Mouse (Mus musculus) midbrain, postnatal 0 days (tissue): ENCODE data around the gene Kcnip2. TPM values are rescaled to one million over a fixed set of nuclear protein-coding genes. Genes with fewer than 3 reads are reported as not detected.

ENCODE experiments used
- ATAC-seq: fragments of 200-750 bp; cut with Nextera tagmentation; 2 replicates; pipeline ENCODE4 v1.8.0; 2017; ENCODE audit warnings: moderate number of reproducible peaks, mild to moderate bottlenecking, moderate TSS enrichment, moderate library complexity; ENCODE audit not compliant: low FRiP score
- DNase-seq: peaks from one replicate; pipeline ENCODE4 v3.0.0-alpha.2; 2015; ENCODE audit warnings: low spot score
- H3K27ac ChIP-seq: fragments of 300-500 bp; sonication (generic); 2 replicates; pipeline ENCODE4 v1.5.1; 2014; ENCODE audit warnings: low read depth, mild to moderate bottlenecking, low read length, mixed read lengths
- H3K27me3 ChIP-seq: fragments of 300-500 bp; sonication (generic); 2 replicates; pipeline ENCODE4 v1.6.1; 2014; ENCODE audit warnings: low read length, control low read depth, mixed read lengths; ENCODE audit not compliant: insufficient read depth
- H3K36me3 ChIP-seq: fragments of 300-500 bp; sonication (generic); 2 replicates; pipeline ENCODE4 v1.6.1; 2014; ENCODE audit warnings: low read length, control low read depth, mixed read lengths; ENCODE audit not compliant: insufficient read depth
- H3K4me1 ChIP-seq: fragments of 300-500 bp; sonication (generic); 2 replicates; pipeline ENCODE4 v1.6.1; 2014; ENCODE audit warnings: mild to moderate bottlenecking, control low read depth, antibody characterized with exemption, low read length, mixed read lengths; ENCODE audit not compliant: insufficient read depth
- H3K4me2 ChIP-seq: fragments of 300-500 bp; sonication (generic); 2 replicates; pipeline ENCODE4 v1.6.1; 2014; ENCODE audit warnings: low read depth, mild to moderate bottlenecking, low read length, mixed read lengths; ENCODE audit not compliant: poor library complexity, severe bottlenecking
- H3K4me3 ChIP-seq: fragments of 300-500 bp; sonication (generic); 2 replicates; pipeline ENCODE4 v1.5.1; 2014; ENCODE audit warnings: low read depth, mild to moderate bottlenecking, low read length, moderate library complexity
- H3K9ac ChIP-seq: fragments of 300-500 bp; sonication (generic); replicated peaks from 2 replicates; pipeline ENCODE4 v1.6.1; 2014; ENCODE audit warnings: mild to moderate bottlenecking, low read length, moderate library complexity, mixed read lengths; ENCODE audit not compliant: poor library complexity, severe bottlenecking
- H3K9me3 ChIP-seq: fragments of 300-500 bp; sonication (generic); 2 replicates; pipeline ENCODE4 v1.6.1; 2016; ENCODE audit warnings: low read length, control low read depth
- CTCF ChIP-seq: IDR thresholded peaks from 2 replicates; pipeline ENCODE4 v1.5.1; 2016; ENCODE audit warnings: antibody characterized with exemption, mild to moderate bottlenecking
- WGBS: fragments of 180-500 bp; shearing (Covaris S2); extraction: QIAGEN DNeasy Blood & Tissue Kit; methylation state at CpG from one replicate; pipeline ENCODE4 v1.1.7; 2014; 5-methylcytosine and 5-hydroxymethylcytosine counted together
- polyA plus RNA-seq: library from polyadenylated mRNA; unstranded; fragments of >200 nt; fragmentation: Nextera tagmentation; extraction: Ambion mirVana; gene quantifications from 2 replicates; pipeline ENCODE4 v1.2.1, GENCODE M21; 2015
- total RNA-seq: library from RNA; depleted of rRNA; stranded (reverse); fragments of >200 nt; gene quantifications from 2 replicates; pipeline ENCODE4 v1.2.3, GENCODE M21; 2014

Kcnip2 gene
- total and polyA plus RNA-seq, 2 experiments from 2014 or later, result 14.2 to 21.2 TPM

- Histone ChIP-seq H3K4me1 (no peaks in the 10 kb centered on the region), H3K4me3 (no peak overlapping the region), H3K9me3 (no peaks in the 10 kb centered on the region), H3K36me3 (no peaks in the 10 kb centered on the region), H3K4me2 (no peak overlapping the region), H3K9ac (no peak overlapping the region), H3K27ac (no peak overlapping the region), H3K27me3 (no peaks in the 10 kb centered on the region)
- WGBS, result 84% methylated on average over 6 of the region's 6 CpGs
- DNase-seq (no peak), ATAC-seq (no peak)
- no peak for TF ChIP-seq CTCF
Observed at GRCm38 (mm10) chr19:45794718-45795117, 21.1 kb downstream of the Kcnip2 start.

GRCm38 (mm10) chr19:45792404-45792803, 23.5 kb downstream of the Kcnip2 start:
- no peak for ATAC-seq
- no peak for DNase-seq
- TF ChIP-seq CTCF, result no peak
- Histone ChIP-seq H3K4me3 (no peak overlapping the region), H3K36me3 (no peaks in the 10 kb centered on the region), H3K4me1 (no peaks in the 10 kb centered on the region), H3K27me3 (no peaks in the 10 kb centered on the region), H3K4me2 (no peak overlapping the region), H3K9ac (no peak overlapping the region), H3K27ac (no peak overlapping the region), H3K9me3 (no peaks in the 10 kb centered on the region)
- 84% methylated on average over 6 of the region's 6 CpGs for WGBS

- no peak for ATAC-seq
- Histone ChIP-seq H3K4me3 (no peak overlapping the region), H3K4me1 (no peaks in the 10 kb centered on the region), H3K4me2 (no peak overlapping the region), H3K9me3 (no peaks in the 10 kb centered on the region), H3K36me3 (no peaks in the 10 kb centered on the region), H3K27me3 (no peaks in the 10 kb centered on the region), H3K9ac (no peak overlapping the region), H3K27ac (no peak overlapping the region)
- DNase-seq, result no peak
- no peak for TF ChIP-seq CTCF
- WGBS, result 80% methylated on average over 11 of the region's 13 CpGs
Observed at GRCm38 (mm10) chr19:45789888-45790874, 25.7 kb downstream of the Kcnip2 start.

- Histone ChIP-seq H3K36me3 (no peaks in the 10 kb centered on the region), H3K27me3 (no peaks in the 10 kb centered on the region), H3K9ac (no peak overlapping the region), H3K4me3 (no peak overlapping the region), H3K9me3 (no peaks in the 10 kb centered on the region), H3K4me2 (no peak overlapping the region), H3K27ac (no peak overlapping the region), H3K4me1 (no peaks in the 10 kb centered on the region)
- 80% methylated on average over 7 of the region's 7 CpGs for WGBS
- ATAC-seq (no peak), DNase-seq (no peak)
- no peak for TF ChIP-seq CTCF
Observed at GRCm38 (mm10) chr19:45789365-45789764, 26.5 kb downstream of the Kcnip2 start.

- no peak overlapping the region for H3K9ac ChIP-seq
- TF ChIP-seq CTCF, result no peak
- 86% methylated on average over 4 of the region's 4 CpGs for WGBS
- no peaks in the 10 kb centered on the region for H3K27me3 ChIP-seq
- no peaks in the 10 kb centered on the region for H3K4me1 ChIP-seq
- no peak overlapping the region for H3K27ac ChIP-seq
- no peak overlapping the region for H3K4me2 ChIP-seq
- ATAC-seq (no peak), DNase-seq (no peak)
- no peak overlapping the region for H3K4me3 ChIP-seq
- H3K36me3 ChIP-seq, result no peaks in the 10 kb centered on the region
- H3K9me3 ChIP-seq, result no peaks in the 10 kb centered on the region
Observed at GRCm38 (mm10) chr19:45788337-45788736, 27.5 kb downstream of the Kcnip2 start.

- Histone ChIP-seq H3K4me3 (no peak overlapping the region), H3K9ac (no peak overlapping the region), H3K4me1 (no peaks in the 10 kb centered on the region), H3K9me3 (no peaks in the 10 kb centered on the region), H3K27me3 (no peaks in the 10 kb centered on the region), H3K27ac (no peak overlapping the region), H3K36me3 (no peaks in the 10 kb centered on the region), H3K4me2 (no peak overlapping the region)
- no peak for TF ChIP-seq CTCF
- 75% methylated on average over 3 of the region's 3 CpGs for WGBS
- DNase-seq (no peak), ATAC-seq (no peak)
Observed at GRCm38 (mm10) chr19:45787450-45787849, 28.4 kb downstream of the Kcnip2 start.
